Mouse (Mus musculus) right cerebral cortex, adult 18-20 months (tissue): ENCODE measurements at regions not wholly inside any gene's neighbourhood (a gene's known extent, or its start where the extent isn't known, plus 50 kb on each side); places are given as distances from the start of the nearest gene placed in this dataset.
"Not testable (repeated sequence)": the region's sequence is repeated elsewhere in the genome, so short reads cannot be mapped to it uniquely, and the experiment has no call there.

ENCODE experiments used
- DNase-seq: peaks from one replicate; pipeline ENCODE4 v3.0.0; 2022; ENCODE audit warnings: mixed read lengths

DNA sequence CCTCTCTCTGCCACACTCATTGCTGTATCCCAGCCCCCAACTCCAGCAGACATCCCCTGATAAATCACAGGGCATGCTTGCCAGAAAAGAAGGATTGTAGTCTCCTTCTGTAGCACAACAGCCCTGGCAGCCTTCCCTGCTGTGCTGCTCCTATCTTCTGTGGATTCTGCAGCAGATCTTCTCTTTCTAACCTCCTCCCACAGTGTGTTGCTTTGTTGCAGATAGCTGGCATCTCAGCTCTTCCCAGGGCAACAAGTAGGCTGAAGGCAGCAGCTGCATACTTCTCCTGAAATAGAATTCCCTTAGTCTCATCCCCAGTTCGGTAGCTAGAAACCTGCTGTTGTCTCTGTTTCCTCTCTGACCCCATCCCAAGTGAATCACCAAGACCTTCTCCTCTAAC is 77.7 kb downstream of the Amer1 start:
- DNase-seq = peak; percentile 13

- DNase-seq = not testable (repeated sequence)
Observed at GRCm38 (mm10) chrX:95365326-95365725, 79.3 kb downstream of the Amer1 start.

- peak; percentile 7 for DNase-seq
Observed at GRCm38 (mm10) chrX:95359053-95359452, 85.6 kb downstream of the Amer1 start.
